Mouse (Mus musculus) lung, postnatal 0 days (tissue): ENCODE measurements around the gene Gm28374. TPM values are rescaled to one million over a fixed set of nuclear protein-coding genes. Genes with fewer than 3 reads are reported as not detected.

Experiments
- ATAC-seq: fragments of 200-750 bp; cut with Nextera tagmentation; 2 replicates; pipeline ENCODE4 v1.8.0; 2017; ENCODE audit warnings: moderate library complexity
- DNase-seq: peaks from one replicate; pipeline ENCODE4 v3.0.0-alpha.2; 2016; ENCODE audit warnings: low spot score
- H3K27ac ChIP-seq: fragments of 300-500 bp; sonication (generic); 2 replicates; pipeline ENCODE4 v1.5.1; 2014; ENCODE audit warnings: antibody characterized with exemption, mild to moderate bottlenecking, low read length, mixed read lengths
- H3K27me3 ChIP-seq: fragments of 300-500 bp; sonication (generic); replicated peaks from 2 replicates; pipeline ENCODE4 v1.6.1; 2014; ENCODE audit warnings: low read length, mixed read lengths; ENCODE audit not compliant: insufficient read depth
- H3K36me3 ChIP-seq: fragments of 300-500 bp; sonication (generic); 2 replicates; pipeline ENCODE4 v1.6.1; 2014; ENCODE audit warnings: low read length, mixed read lengths; ENCODE audit not compliant: insufficient read depth
- H3K4me1 ChIP-seq: fragments of 300-500 bp; sonication (generic); 2 replicates; pipeline ENCODE4 v1.6.1; 2014; ENCODE audit warnings: antibody characterized with exemption, low read depth, low read length, mixed read lengths; ENCODE audit not compliant: insufficient read depth
- H3K4me2 ChIP-seq: fragments of 300-500 bp; sonication (generic); replicated peaks from 2 replicates; pipeline ENCODE4 v1.6.1; 2014; ENCODE audit warnings: low read depth, mild to moderate bottlenecking, low read length, moderate library complexity, mixed read lengths
- H3K4me3 ChIP-seq: fragments of 300-500 bp; sonication (generic); 2 replicates; pipeline ENCODE4 v1.5.1; 2014; ENCODE audit warnings: low read depth, low read length
- H3K9ac ChIP-seq: fragments of 300-500 bp; sonication (generic); replicated peaks from 2 replicates; pipeline ENCODE4 v1.6.1; 2014; ENCODE audit warnings: low read depth, mild to moderate bottlenecking
- H3K9me3 ChIP-seq: fragments of 300-500 bp; sonication (generic); 2 replicates; pipeline ENCODE4 v1.6.1; 2016; ENCODE audit warnings: low read length, mixed read lengths
- CTCF ChIP-seq: IDR thresholded peaks from 2 replicates; pipeline ENCODE4 v1.5.1; 2016; ENCODE audit warnings: antibody characterized with exemption, mild to moderate bottlenecking
- EP300 ChIP-seq: IDR thresholded peaks from 2 replicates; pipeline ENCODE4 v1.6.1; 2016; ENCODE audit warnings: antibody characterized with exemption, mild to moderate bottlenecking, control low read depth
- WGBS: fragments of 180-500 bp; shearing (Covaris S2); extraction: QIAGEN DNeasy Blood & Tissue Kit; methylation state at CpG from one replicate; pipeline ENCODE4 v1.1.7; 2014; 5-methylcytosine and 5-hydroxymethylcytosine counted together
- polyA plus RNA-seq: library from polyadenylated mRNA; unstranded; fragments of >200 nt; fragmentation: Nextera tagmentation; extraction: Ambion mirVana; gene quantifications from 2 replicates; pipeline ENCODE4 v1.2.1, GENCODE M21; 2015

Gm28374 gene
- polyA plus RNA-seq, 1 experiment from 2014 or later: 0.35 TPM

- peaks cover 15% of the 10 kb centered on the region for H3K4me1 ChIP-seq
- H3K27ac ChIP-seq: no peak overlapping the region
- H3K27me3 ChIP-seq: no peaks in the 10 kb centered on the region
- H3K9ac ChIP-seq: no peak overlapping the region
- peak overlapping the region; percentile 60 for H3K4me2 ChIP-seq
- H3K9me3 ChIP-seq: no peaks in the 10 kb centered on the region
- ATAC-seq (no peak), DNase-seq (no peak)
- TF ChIP-seq EP300 (no peak), CTCF (no peak)
- peaks cover 10% of the 10 kb centered on the region; the same call in 1 of the 2 replicates for H3K36me3 ChIP-seq
- 71% methylated on average over 5 of the region's 5 CpGs for WGBS
- H3K4me3 ChIP-seq: peak overlapping the region; percentile 73; the same call in 1 of the 2 replicates
Measured at GRCm38 (mm10) chr19:6058966-6059365, 23.1 kb downstream of the Gm28374 start.

GRCm38 (mm10) chr19:6058513-6058912 lies 23.5 kb downstream of the Gm28374 start:
- TF ChIP-seq EP300 (no peak), CTCF (no peak)
- H3K9ac ChIP-seq: peak overlapping the region; percentile 76
- peak overlapping the region; percentile 60 for H3K4me2 ChIP-seq
- H3K4me3 ChIP-seq: peak overlapping the region; percentile 73
- 24% methylated on average over 5 of the region's 5 CpGs for WGBS
- H3K4me1 ChIP-seq: peaks cover 15% of the 10 kb centered on the region
- H3K9me3 ChIP-seq: no peaks in the 10 kb centered on the region
- peaks cover 13% of the 10 kb centered on the region for H3K36me3 ChIP-seq
- peak overlapping the region; percentile 71; the same call in 1 of the 2 replicates for H3K27ac ChIP-seq
- no peaks in the 10 kb centered on the region for H3K27me3 ChIP-seq
- DNase-seq (no peak), ATAC-seq (no peak)

- Histone ChIP-seq H3K36me3 (peaks cover 23% of the 10 kb centered on the region), H3K4me1 (peaks cover 15% of the 10 kb centered on the region), H3K27ac (peak within 1 kb of the TSS; percentile 71), H3K9ac (peak within 1 kb of the TSS; percentile 76), H3K27me3 (no peaks in the 10 kb centered on the region), H3K4me2 (peak within 1 kb of the TSS; percentile 71), H3K4me3 (peak within 1 kb of the TSS; percentile 73), H3K9me3 (no peaks in the 10 kb centered on the region)
- 1% methylated on average over 55 of the region's 63 CpGs for WGBS
- TF ChIP-seq CTCF (no peak), EP300 (no peak)
- DNase-seq (peak; percentile 98), ATAC-seq (peak; percentile 90)
Measured at GRCm38 (mm10) chr19:6057313-6058096, 24.6 kb downstream of the Gm28374 start, which contains the start of the genes Mrpl49 and Fau. Mrpl49 (minus strand) TSS chr19:6057785. Fau (plus strand) TSS chr19:6057844.

GRCm38 (mm10) chr19:6056696-6057095 lies 25.4 kb downstream of the Gm28374 start:
- Histone ChIP-seq H3K9me3 (no peaks in the 10 kb centered on the region), H3K27ac (no peak overlapping the region), H3K36me3 (peaks cover 31% of the 10 kb centered on the region), H3K4me1 (peaks cover 8% of the 10 kb centered on the region), H3K4me3 (no peak overlapping the region), H3K27me3 (no peaks in the 10 kb centered on the region), H3K4me2 (peak overlapping the region; percentile 71), H3K9ac (no peak overlapping the region; the same call in 1 of the 2 replicates)
- TF ChIP-seq CTCF (no peak), EP300 (no peak)
- ATAC-seq (no peak), DNase-seq (no peak)
- 40% methylated on average over 4 of the region's 4 CpGs for WGBS

GRCm38 (mm10) chr19:6054296-6054695 lies 27.8 kb downstream of the Gm28374 start:
- H3K27me3 ChIP-seq: no peaks in the 10 kb centered on the region
- H3K4me2 ChIP-seq: no peak overlapping the region
- DNase-seq: no peak
- H3K4me3 ChIP-seq: no peak overlapping the region
- peaks cover 51% of the 10 kb centered on the region for H3K36me3 ChIP-seq
- peaks cover 7% of the 10 kb centered on the region for H3K4me1 ChIP-seq
- H3K9ac ChIP-seq: no peak overlapping the region
- WGBS: 72% methylated on average over 5 of the region's 5 CpGs
- TF ChIP-seq EP300 (no peak), CTCF (no peak)
- no peak overlapping the region for H3K27ac ChIP-seq
- no peaks in the 10 kb centered on the region for H3K9me3 ChIP-seq
- no peak for ATAC-seq

- Histone ChIP-seq H3K27me3 (no peaks in the 10 kb centered on the region), H3K4me3 (no peak overlapping the region), H3K9ac (no peak overlapping the region), H3K27ac (no peak overlapping the region), H3K4me1 (peaks cover 7% of the 10 kb centered on the region), H3K36me3 (peaks cover 53% of the 10 kb centered on the region), H3K9me3 (no peaks in the 10 kb centered on the region), H3K4me2 (no peak overlapping the region)
- no peak for TF ChIP-seq EP300
- no peak for TF ChIP-seq CTCF
- DNase-seq (no peak), ATAC-seq (no peak)
- WGBS: 71% methylated on average over 7 of the region's 7 CpGs
Measured at GRCm38 (mm10) chr19:6052516-6052915, 29.5 kb downstream of the Gm28374 start.
